Mouse (Mus musculus): ENCODE measurements at regions not wholly inside any gene's neighbourhood (a gene's known extent, or its start where the extent isn't known, plus 50 kb on each side); places are given as distances from the start of the nearest gene placed in this dataset.

DNA sequence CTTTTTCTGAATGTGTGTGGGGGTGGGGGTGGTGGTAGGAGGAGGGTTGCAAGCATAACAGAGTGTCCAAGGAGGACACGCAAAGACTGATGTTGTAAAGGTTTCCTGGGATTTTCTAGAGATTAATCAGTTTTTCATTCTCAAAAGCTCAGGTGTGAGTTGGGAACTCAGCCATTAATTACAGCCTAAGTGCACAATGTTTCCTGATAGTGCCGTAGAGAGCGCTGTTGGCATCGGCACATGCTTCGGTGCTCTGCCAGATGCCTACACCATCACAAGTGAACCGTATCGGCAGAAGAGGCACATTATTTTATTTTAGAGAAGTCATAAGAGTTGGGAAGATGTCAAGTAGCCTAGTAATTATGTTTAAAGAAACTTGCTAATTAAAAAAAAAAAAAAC is 388.9 kb downstream of the 1700129C05Rik start:
- Histone ChIP-seq H3K27ac (ENCODE audit: control insufficient read depth, low read depth, low read length) (no peak overlapping the region), H3K9me3 (replicated peaks; ENCODE audit: insufficient read depth, low read length) (no peaks in the 10 kb centered on the region), H3K4me3 (ENCODE audit: control insufficient read depth in 1 of 2, insufficient read depth in 1 of 2, low read depth in 2 of 2, low read length in 2 of 2) (no peak overlapping the region), H3K27me3 (ENCODE audit: control insufficient read depth in 1 of 2, insufficient read depth in 2 of 2, low read length in 2 of 2) (no peaks in the 10 kb centered on the region), H3K4me1 (ENCODE audit: control insufficient read depth in 1 of 2, insufficient read depth in 2 of 2, low read length in 2 of 2) (no peaks in the 10 kb centered on the region), H3K36me3 (ENCODE audit: control insufficient read depth in 1 of 2, insufficient read depth in 2 of 2, low read length in 2 of 2) (no peaks in the 10 kb centered on the region), H3K79me2 (ENCODE audit: control insufficient read depth, insufficient read depth, low read length, poor library complexity) (no peaks in the 10 kb centered on the region), H3K9ac (ENCODE audit: control insufficient read depth, low read depth, low read length, poor library complexity, severe bottlenecking) (no peak overlapping the region)
- TF ChIP-seq BHLHE40 (IDR thresholded peaks at IDR 0.05; ENCODE audit: borderline replicate concordance, low read depth, low read length) (no peak), GATA1 (IDR thresholded peaks at IDR 0.05; ENCODE audit: low read depth, low read length) (no peak), E2F4 (IDR thresholded peaks at IDR 0.05; ENCODE audit: borderline replicate concordance, low read depth, low read length) (no peak), ETS1 (IDR thresholded peaks at IDR 0.05; ENCODE audit: low read depth, low read length) (no peak), CTCF (IDR thresholded peaks at IDR 0.05 in 2 of 3, conservative IDR thresholded peaks at IDR 0.05 in 1 of 3; ENCODE audit: control insufficient read depth in 1 of 3, insufficient read depth in 1 of 3, low read depth in 2 of 3, low read length in 3 of 3, poor library complexity in 1 of 3, severe bottlenecking in 1 of 3) (no peak), UBTF (IDR thresholded peaks at IDR 0.05; ENCODE audit: borderline replicate concordance, insufficient read depth, low read depth, low read length) (no peak), USF2 (IDR thresholded peaks at IDR 0.05; ENCODE audit: borderline replicate concordance in 1 of 2, insufficient read depth in 1 of 2, low read depth in 1 of 2, low read length in 2 of 2) (no peak), MEF2A (IDR thresholded peaks at IDR 0.05; ENCODE audit: extremely low read depth, insufficient replicate concordance, low read depth, low read length, poor library complexity, severe bottlenecking) (no peak), RCOR1 (IDR thresholded peaks at IDR 0.05; ENCODE audit: low read depth, low read length) (no peak), NRF1 (IDR thresholded peaks at IDR 0.05; ENCODE audit: insufficient read depth, low read depth, low read length, poor library complexity, severe bottlenecking) (no peak), JUND (IDR thresholded peaks at IDR 0.05; ENCODE audit: low read depth, low read length) (no peak), NELFE (IDR thresholded peaks at IDR 0.05; ENCODE audit: low read depth, low read length) (no peak), TCF12 (IDR thresholded peaks at IDR 0.05; ENCODE audit: low read depth, low read length) (no peak)
- no peak for DNase-seq (ENCODE audit: low read depth, low spot score)

DNA sequence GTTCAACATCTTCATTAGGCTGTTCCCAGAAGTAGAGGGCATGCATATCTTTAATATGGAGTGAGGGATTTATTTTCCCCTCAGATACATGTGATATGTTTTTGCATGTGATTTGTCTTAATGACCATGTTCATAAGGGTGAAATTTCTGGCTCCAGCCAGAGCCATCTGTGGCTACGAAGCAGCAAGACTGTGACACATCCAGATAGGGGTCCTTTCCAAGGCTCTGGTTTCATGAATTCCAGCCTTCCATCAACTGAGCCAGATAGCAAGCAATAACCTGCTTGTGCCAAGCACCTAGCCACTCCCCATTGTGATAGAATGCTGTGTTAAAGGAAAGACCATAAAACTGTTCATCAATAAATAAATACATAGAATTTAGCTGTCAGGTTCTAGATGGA is 389.6 kb downstream of the 1700129C05Rik start:
- H3K9me3 ChIP-seq (replicated peaks; ENCODE audit: insufficient read depth, low read length), result no peaks in the 10 kb centered on the region
- no peak for DNase-seq (ENCODE audit: low read depth, low spot score)
- H3K4me1 ChIP-seq (ENCODE audit: control insufficient read depth in 1 of 2, insufficient read depth in 2 of 2, low read length in 2 of 2), result no peaks in the 10 kb centered on the region
- H3K9ac ChIP-seq (ENCODE audit: control insufficient read depth, low read depth, low read length, poor library complexity, severe bottlenecking), result no peak overlapping the region
- no peaks in the 10 kb centered on the region for H3K79me2 ChIP-seq (ENCODE audit: control insufficient read depth, insufficient read depth, low read length, poor library complexity)
- H3K27ac ChIP-seq (ENCODE audit: control insufficient read depth, low read depth, low read length), result no peak overlapping the region
- no peaks in the 10 kb centered on the region for H3K27me3 ChIP-seq (ENCODE audit: control insufficient read depth in 1 of 2, insufficient read depth in 2 of 2, low read length in 2 of 2)
- TF ChIP-seq TBP (IDR thresholded peaks at IDR 0.05; ENCODE audit: low read depth, low read length) (no peak), MYC (IDR thresholded peaks at IDR 0.05; ENCODE audit: low read depth, low read length) (no peak), GABPA (IDR thresholded peaks at IDR 0.05; ENCODE audit: low read depth, low read length) (no peak), ETS1 (IDR thresholded peaks at IDR 0.05; ENCODE audit: low read depth, low read length) (no peak), ZMIZ1 (IDR thresholded peaks at IDR 0.05; ENCODE audit: low read depth, low read length) (no peak), UBTF (IDR thresholded peaks at IDR 0.05; ENCODE audit: borderline replicate concordance, insufficient read depth, low read depth, low read length) (no peak), NELFE (IDR thresholded peaks at IDR 0.05; ENCODE audit: low read depth, low read length) (no peak), BHLHE40 (IDR thresholded peaks at IDR 0.05; ENCODE audit: borderline replicate concordance, low read depth, low read length) (no peak), USF2 (IDR thresholded peaks at IDR 0.05; ENCODE audit: borderline replicate concordance in 1 of 2, insufficient read depth in 1 of 2, low read depth in 1 of 2, low read length in 2 of 2) (no peak), GATA1 (IDR thresholded peaks at IDR 0.05; ENCODE audit: low read depth, low read length) (no peak), EP300 (IDR thresholded peaks at IDR 0.05; ENCODE audit: low read depth in 1 of 2, low read length in 2 of 2) (no peak), ZKSCAN1 (IDR thresholded peaks at IDR 0.05; ENCODE audit: low read depth, low read length) (no peak)
- H3K36me3 ChIP-seq (ENCODE audit: control insufficient read depth in 1 of 2, insufficient read depth in 2 of 2, low read length in 2 of 2), result no peaks in the 10 kb centered on the region
- H3K4me3 ChIP-seq (ENCODE audit: control insufficient read depth in 1 of 2, insufficient read depth in 1 of 2, low read depth in 2 of 2, low read length in 2 of 2), result no peak overlapping the region

Measured in MEL (cell line).